Mouse (Mus musculus) spleen, adult 2 months (tissue): ENCODE measurements around the gene Ccnf.

Source experiments
- CTCF ChIP-seq: fragments of 200-500 bp; IDR thresholded peaks from 2 replicates; pipeline ENCODE4 v1.5.1; 2011; ENCODE audit warnings: mild to moderate bottlenecking, inconsistent platforms; ENCODE audit not compliant: insufficient read depth, insufficient read length, insufficient replicate concordance; ENCODE audit errors: extremely low read depth
- POLR2A ChIP-seq: fragments of 200-500 bp; IDR thresholded peaks from 2 replicates; pipeline ENCODE4 v1.6.1; 2011; ENCODE audit warnings: low read depth, low read length, inconsistent platforms

- TF ChIP-seq CTCF (no peak), POLR2A (no peak)
Observed at GRCm38 (mm10) chr17:24252329-24252728, 1.0 kb upstream of the Ccnf start.
